Mouse (Mus musculus): Measurements from ENCODE around the gene Gm11037. TPM values are rescaled to one million over a fixed set of nuclear protein-coding genes. Genes with fewer than 3 reads are reported as not detected.

The Gm11037 gene
- polyA plus RNA-seq, 1 experiment, result not detected

DNA sequence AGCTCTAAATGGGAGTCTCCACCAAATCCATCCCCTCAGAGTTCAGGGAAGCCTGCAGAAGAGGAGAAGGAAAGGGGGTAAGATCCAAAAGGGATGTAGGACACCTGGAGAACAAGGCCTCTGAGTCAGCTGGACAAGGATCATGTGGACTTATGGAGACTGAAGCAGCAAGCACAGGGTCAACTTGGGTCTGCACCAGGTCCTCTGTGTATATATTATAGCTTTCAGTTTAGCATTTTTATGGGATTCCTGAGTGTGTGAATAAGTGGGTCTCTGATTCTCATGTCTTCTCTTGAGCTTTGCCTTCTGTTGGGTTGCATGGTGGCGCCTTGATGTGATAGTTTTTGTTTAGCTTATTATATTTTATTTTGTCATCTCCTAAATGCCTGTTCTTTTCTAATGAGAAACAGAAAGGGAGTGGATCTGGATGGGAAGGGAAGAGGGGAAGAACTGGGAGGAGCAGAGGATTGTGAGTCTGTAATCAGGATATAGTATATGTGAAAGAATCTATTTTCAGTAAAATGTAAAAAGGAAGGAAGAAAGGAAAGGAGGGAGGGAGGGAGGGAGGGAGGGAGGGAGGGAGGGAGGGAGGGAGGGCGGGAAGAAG, 14.2 kb upstream of the Gm11037 start:
- Histone ChIP-seq H3K4me1 (ENCODE audit: control insufficient read depth, insufficient read depth, low read length) (no peaks in the 10 kb centered on the region), H3K4me3 (ENCODE audit: control insufficient read depth, low read depth, low read length) (no peak overlapping the region), H3K36me3 (ENCODE audit: control insufficient read depth, insufficient read depth, low read length) (no peaks in the 10 kb centered on the region), H3K27ac (ENCODE audit: control insufficient read depth, insufficient read depth, low read depth, low read length) (no peak overlapping the region), H3K27me3 (ENCODE audit: control insufficient read depth, insufficient read depth, low read length) (no peaks in the 10 kb centered on the region)
- TF ChIP-seq CTCF (IDR thresholded peaks at IDR 0.05; ENCODE audit: control insufficient read depth, insufficient read depth, insufficient replicate concordance, low read depth, low read length), result no peak
- TF ChIP-seq POLR2A (IDR thresholded peaks at IDR 0.05; ENCODE audit: control insufficient read depth, low read depth, low read length), result no peak

DNA sequence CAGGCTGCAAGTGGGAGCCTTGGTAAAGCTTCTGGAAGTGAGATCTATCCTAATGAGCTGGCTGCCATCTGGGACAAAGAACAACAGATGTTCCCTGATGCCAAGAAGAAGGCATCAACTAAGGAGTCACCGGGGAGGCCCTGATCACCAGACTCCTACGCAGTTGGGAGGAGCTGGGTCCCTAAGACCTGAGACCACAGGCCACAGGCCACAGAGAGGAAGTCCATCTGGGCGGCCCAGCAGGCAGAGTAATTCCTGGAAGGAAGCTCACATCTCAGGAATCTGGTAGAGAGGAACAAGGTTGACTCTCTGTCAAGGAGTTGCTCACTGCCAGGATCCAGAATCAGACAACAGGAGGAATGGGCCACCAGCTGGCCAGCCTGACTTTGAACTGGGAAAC, 9.1 kb upstream of the Gm11037 start:
- Histone ChIP-seq H3K27me3 (ENCODE audit: control insufficient read depth, insufficient read depth, low read length) (no peaks in the 10 kb centered on the region), H3K36me3 (ENCODE audit: control insufficient read depth, insufficient read depth, low read length) (no peaks in the 10 kb centered on the region), H3K27ac (ENCODE audit: control insufficient read depth, insufficient read depth, low read depth, low read length) (no peak overlapping the region), H3K4me3 (ENCODE audit: control insufficient read depth, low read depth, low read length) (no peak overlapping the region), H3K4me1 (ENCODE audit: control insufficient read depth, insufficient read depth, low read length) (peaks cover 18% of the 10 kb centered on the region)
- TF ChIP-seq POLR2A (IDR thresholded peaks at IDR 0.05; ENCODE audit: control insufficient read depth, low read depth, low read length), result no peak
- no peak for TF ChIP-seq CTCF (IDR thresholded peaks at IDR 0.05; ENCODE audit: control insufficient read depth, insufficient read depth, insufficient replicate concordance, low read depth, low read length)

DNA sequence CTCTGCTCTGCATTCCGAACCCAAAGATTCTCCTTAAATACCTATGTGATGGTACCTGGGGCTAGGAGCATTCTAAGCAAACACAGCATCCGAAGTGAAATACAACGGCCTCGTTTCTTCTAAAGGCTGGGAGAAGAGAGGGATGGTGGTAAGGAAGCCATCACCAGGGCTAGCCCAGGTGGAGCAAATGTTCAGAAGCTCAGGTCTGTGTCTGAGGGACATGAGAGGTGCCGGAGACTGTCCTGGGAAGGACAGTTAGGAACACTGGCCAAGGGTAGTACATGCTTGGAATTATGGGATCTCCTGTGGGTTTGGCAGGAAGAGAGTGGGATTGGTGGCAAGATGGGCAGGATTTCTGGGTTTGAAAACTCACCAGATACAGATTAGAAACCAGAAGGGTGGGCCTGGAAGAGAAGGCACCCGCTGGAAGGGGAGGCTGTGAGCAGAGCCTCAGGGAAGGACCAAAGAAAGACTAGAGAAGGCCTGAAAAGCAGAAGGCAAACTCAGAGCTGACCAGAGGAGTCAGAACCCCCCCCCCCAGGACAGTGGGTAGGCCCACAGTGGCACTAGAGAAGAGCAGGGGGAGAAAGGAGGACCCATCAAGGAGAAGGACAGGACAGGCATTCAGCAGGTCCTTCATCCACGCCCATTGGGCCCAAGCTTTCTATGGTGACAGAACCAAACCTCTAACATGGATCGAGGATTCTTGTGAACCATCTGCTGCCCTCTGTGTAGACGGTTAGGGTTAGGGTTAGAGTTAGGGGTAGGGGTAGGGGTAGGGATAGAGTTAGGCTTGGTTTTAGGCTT, 7.9 kb upstream of the Gm11037 start:
- H3K27ac ChIP-seq (ENCODE audit: control insufficient read depth, insufficient read depth, low read depth, low read length), result no peak overlapping the region

DNA sequence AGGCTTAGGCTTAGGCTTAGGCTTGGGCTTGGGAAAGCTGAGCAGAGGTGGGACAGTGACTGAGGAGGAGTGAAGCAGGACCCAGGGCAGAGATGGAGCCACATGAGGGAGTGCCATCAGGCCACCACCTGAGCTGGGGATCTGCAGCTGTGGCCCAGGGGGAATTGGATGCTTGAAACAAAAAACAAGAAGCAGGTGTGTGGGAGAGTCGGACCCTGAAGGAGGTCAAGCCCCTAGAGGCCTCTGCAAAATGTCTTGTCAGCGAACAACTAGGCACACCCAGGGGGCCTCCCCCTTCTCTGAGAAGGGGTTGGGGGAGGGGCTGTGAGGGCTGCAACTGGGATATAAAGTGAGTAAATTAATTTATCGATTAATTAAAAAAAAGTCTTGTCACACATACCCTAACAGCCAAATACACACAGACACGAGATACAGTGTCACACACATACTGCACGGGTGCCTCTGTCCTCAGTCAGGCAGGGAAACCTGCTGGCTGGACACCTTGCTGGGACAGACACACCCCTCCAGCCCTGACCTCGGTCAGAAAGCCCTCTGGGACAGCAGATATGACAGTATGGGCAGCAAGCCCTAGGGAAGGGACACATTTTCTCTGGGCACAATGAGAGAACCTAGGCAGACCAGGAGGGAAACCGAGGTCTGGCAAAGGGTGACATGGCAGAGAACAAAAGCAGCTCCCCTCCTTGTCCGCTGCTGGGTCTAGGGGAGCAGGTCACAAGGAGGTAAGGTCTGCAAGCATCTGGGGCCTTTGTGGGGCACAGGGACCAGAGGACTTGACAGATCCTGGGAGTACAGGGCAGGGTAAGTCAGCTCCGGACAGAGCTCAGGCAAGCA, 7.1 kb upstream of the Gm11037 start:
- no peak overlapping the region for H3K4me3 ChIP-seq (ENCODE audit: control insufficient read depth, low read depth, low read length)
- H3K36me3 ChIP-seq (ENCODE audit: control insufficient read depth, insufficient read depth, low read length), result no peaks in the 10 kb centered on the region
- TF ChIP-seq CTCF (IDR thresholded peaks at IDR 0.05; ENCODE audit: control insufficient read depth, insufficient read depth, insufficient replicate concordance, low read depth, low read length) (no peak), POLR2A (IDR thresholded peaks at IDR 0.05; ENCODE audit: control insufficient read depth, low read depth, low read length) (no peak)
- H3K27me3 ChIP-seq (ENCODE audit: control insufficient read depth, insufficient read depth, low read length), result no peaks in the 10 kb centered on the region
- no peak overlapping the region for H3K27ac ChIP-seq (ENCODE audit: control insufficient read depth, insufficient read depth, low read depth, low read length)
- H3K4me1 ChIP-seq (ENCODE audit: control insufficient read depth, insufficient read depth, low read length), result peaks cover 18% of the 10 kb centered on the region

More for the DNA sequence above, 7.9 kb upstream of the Gm11037 start:
- Histone ChIP-seq H3K4me1 (ENCODE audit: control insufficient read depth, insufficient read depth, low read length) (peaks cover 18% of the 10 kb centered on the region), H3K27me3 (ENCODE audit: control insufficient read depth, insufficient read depth, low read length) (no peaks in the 10 kb centered on the region), H3K36me3 (ENCODE audit: control insufficient read depth, insufficient read depth, low read length) (no peaks in the 10 kb centered on the region), H3K4me3 (ENCODE audit: control insufficient read depth, low read depth, low read length) (no peak overlapping the region)
- TF ChIP-seq CTCF (IDR thresholded peaks at IDR 0.05; ENCODE audit: control insufficient read depth, insufficient read depth, insufficient replicate concordance, low read depth, low read length), result no peak
- TF ChIP-seq POLR2A (IDR thresholded peaks at IDR 0.05; ENCODE audit: control insufficient read depth, low read depth, low read length), result no peak

DNA sequence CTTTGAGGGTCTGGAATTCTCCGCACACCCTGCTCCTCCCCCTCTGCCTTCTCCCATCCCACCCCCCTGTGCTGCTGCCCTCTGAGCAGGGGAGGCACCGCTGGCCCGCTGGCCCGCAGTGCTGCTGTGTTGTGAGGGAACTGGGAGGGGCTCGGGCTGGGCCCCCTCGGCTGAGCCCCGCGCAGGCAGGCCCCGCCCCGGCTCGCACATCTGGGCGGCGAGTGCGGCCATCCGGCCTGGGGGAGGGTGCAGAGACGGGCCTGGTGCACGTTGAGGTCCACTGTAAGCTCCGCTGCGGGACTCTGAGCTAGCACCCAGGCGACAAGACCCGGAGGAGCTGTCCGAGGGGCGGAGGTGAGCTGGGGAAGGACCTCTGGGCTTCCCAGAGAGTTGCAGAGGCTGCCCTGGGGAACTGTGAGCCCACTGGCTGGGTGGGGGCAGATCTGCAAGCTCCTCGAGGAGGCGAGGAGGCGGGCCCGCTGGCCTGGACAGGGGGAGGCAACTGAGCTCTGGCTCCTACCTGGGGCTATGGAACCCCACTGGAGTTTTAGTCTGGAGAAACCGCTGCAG, 6.1 kb upstream of the Gm11037 start, which contains the start of gene Hspa12b:
Gene Hspa12b, plus strand, starts transcription at position 120 of the 570 bp plus-strand sequence.
- H3K4me1 ChIP-seq (ENCODE audit: control insufficient read depth, insufficient read depth, low read length), result peaks cover 18% of the 10 kb centered on the region
- H3K36me3 ChIP-seq (ENCODE audit: control insufficient read depth, insufficient read depth, low read length), result no peaks in the 10 kb centered on the region
- no peak within 1 kb of the TSS for H3K27ac ChIP-seq (ENCODE audit: control insufficient read depth, insufficient read depth, low read depth, low read length)
- H3K27me3 ChIP-seq (ENCODE audit: control insufficient read depth, insufficient read depth, low read length), result no peaks in the 10 kb centered on the region
- TF ChIP-seq CTCF (IDR thresholded peaks at IDR 0.05; ENCODE audit: control insufficient read depth, insufficient read depth, insufficient replicate concordance, low read depth, low read length) (no peak), POLR2A (IDR thresholded peaks at IDR 0.05; ENCODE audit: control insufficient read depth, low read depth, low read length) (no peak)
- peak within 1 kb of the TSS; percentile 14 for H3K4me3 ChIP-seq (ENCODE audit: control insufficient read depth, low read depth, low read length)

DNA sequence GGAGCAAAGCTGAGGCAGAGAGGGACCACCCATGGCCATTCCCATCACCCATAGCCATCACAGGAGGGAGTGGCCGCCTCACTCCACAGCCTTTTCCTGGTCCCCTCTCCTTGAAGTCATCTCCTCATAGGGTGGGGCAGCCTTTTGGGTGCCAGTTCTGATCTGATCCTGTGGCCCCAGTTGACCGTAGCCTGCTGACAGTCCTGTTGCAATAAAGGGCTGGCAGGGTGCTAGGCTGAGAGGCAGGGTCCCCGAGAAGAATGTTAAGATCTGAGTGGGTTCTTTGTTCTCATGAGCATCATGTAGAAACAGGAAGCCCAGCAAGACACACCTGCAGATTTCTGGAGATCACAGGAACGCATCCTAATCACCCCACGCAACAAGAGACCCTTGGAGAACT, 5.1 kb upstream of the Gm11037 start:
- Histone ChIP-seq H3K36me3 (ENCODE audit: control insufficient read depth, insufficient read depth, low read length) (no peaks in the 10 kb centered on the region), H3K27ac (ENCODE audit: control insufficient read depth, insufficient read depth, low read depth, low read length) (no peak overlapping the region), H3K27me3 (ENCODE audit: control insufficient read depth, insufficient read depth, low read length) (no peaks in the 10 kb centered on the region), H3K4me3 (ENCODE audit: control insufficient read depth, low read depth, low read length) (no peak overlapping the region), H3K4me1 (ENCODE audit: control insufficient read depth, insufficient read depth, low read length) (peaks cover 18% of the 10 kb centered on the region)
- TF ChIP-seq POLR2A (IDR thresholded peaks at IDR 0.05; ENCODE audit: control insufficient read depth, low read depth, low read length) (no peak), CTCF (IDR thresholded peaks at IDR 0.05; ENCODE audit: control insufficient read depth, insufficient read depth, insufficient replicate concordance, low read depth, low read length) (no peak)

Data from testis, adult 2 months (tissue).